Mouse (Mus musculus) adrenal gland, postnatal 4 days (tissue): ENCODE results near the gene Vmn1r121. TPM values are rescaled to one million over a fixed set of nuclear protein-coding genes. Genes with fewer than 3 reads are reported as not detected.
"Not testable (repeated sequence)": the region's sequence is repeated elsewhere in the genome, so short reads cannot be mapped to it uniquely, and the experiment has no call there.

Experiments used
- DNase-seq, 2 experiments: peaks; one replicate each; pipeline ENCODE4 v3.0.0; 2021 to 2022; ENCODE audit warnings: low spot score in 2 of 2, mixed read lengths in 2 of 2
- long read RNA-seq, 2 experiments: library from polyadenylated mRNA; stranded (forward); transcript quantifications; one replicate each; pipeline ENCODE4 v2.0.0; 2021
- total RNA-seq, 2 experiments: library from RNA; stranded (reverse); gene quantifications; 2 replicates each; pipeline ENCODE4 v1.2.3; 2021

The Vmn1r121 gene
- not detected for total RNA-seq
- long read RNA-seq, experiment 1, result 0 reads
- long read RNA-seq, experiment 2, result 0 reads

GRCm38 (mm10) chr7:21098413-21098812, at the start of gene Vmn1r121:
Gene Vmn1r121 (minus strand): TSS chr7:21098513.
- not testable (repeated sequence) for DNase-seq

- not testable (repeated sequence) for DNase-seq
These were observed 35.7 kb upstream of the Vmn1r121 start, which contains the start of gene Vmn1r122 for GRCm38 (mm10) chr7:21134028-21134427. Gene Vmn1r122 (minus strand): TSS chr7:21134128.

DNA sequence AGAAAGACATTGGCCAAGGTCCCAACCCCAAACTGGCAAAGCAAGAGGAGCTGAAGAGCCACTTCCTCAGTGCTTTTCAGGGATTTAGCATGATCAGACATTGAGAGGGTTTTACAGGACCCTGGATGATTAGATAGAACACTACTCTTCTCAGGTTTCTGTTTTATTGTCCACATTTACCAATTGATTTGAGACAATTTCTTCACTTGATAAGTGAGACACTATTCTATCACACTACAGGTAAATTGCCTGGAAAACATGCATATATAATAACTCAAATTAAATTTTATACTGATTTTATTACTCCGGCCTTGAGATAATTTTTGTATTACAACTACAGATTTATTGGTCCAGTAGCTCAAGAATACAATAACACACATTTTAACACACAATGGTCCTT, 44.6 kb downstream of the Vmn1r121 start, which contains the start of gene Vmn1r120:
Gene Vmn1r120 (minus strand): TSS at position 101 of the 400 bp plus-strand sequence.
- DNase-seq, result not testable (repeated sequence)

Other genes with a start within 250 kb of the Vmn1r121 start
- gene Vmn1r116, start 226.3 kb downstream of the Vmn1r121 start, total RNA-seq, result not detected
- gene Vmn1r117, start 214.4 kb downstream of the Vmn1r121 start, total RNA-seq, result not detected
- not detected for gene Vmn1r118, start 186.2 kb downstream of the Vmn1r121 start, total RNA-seq
- gene Vmn1r119, start 86.1 kb downstream of the Vmn1r121 start, total RNA-seq, result not detected
- gene Vmn1r120, start 44.7 kb downstream of the Vmn1r121 start, total RNA-seq, result not detected
- not detected for gene Vmn1r122, start 35.6 kb upstream of the Vmn1r121 start, total RNA-seq
- not detected for gene Vmn1r123, start 63.7 kb upstream of the Vmn1r121 start, total RNA-seq
- not detected for gene Gm5157, start 91.9 kb upstream of the Vmn1r121 start, total RNA-seq
- gene Vmn1r124, start 162.1 kb upstream of the Vmn1r121 start, total RNA-seq, result not detected
- gene Vmn1r125, start 173.7 kb upstream of the Vmn1r121 start, total RNA-seq, result not detected
- gene Vmn1r126, start 203.0 kb upstream of the Vmn1r121 start, total RNA-seq, result not detected
- not detected for gene Vmn1r127, start 221.3 kb upstream of the Vmn1r121 start, total RNA-seq